Mouse (Mus musculus): ENCODE measurements around the gene Gm21987.
"Not testable (repeated sequence)": the region's sequence is repeated elsewhere in the genome, so short reads cannot be mapped to it uniquely, and the experiment has no call there.

The Gm21987 gene

DNA sequence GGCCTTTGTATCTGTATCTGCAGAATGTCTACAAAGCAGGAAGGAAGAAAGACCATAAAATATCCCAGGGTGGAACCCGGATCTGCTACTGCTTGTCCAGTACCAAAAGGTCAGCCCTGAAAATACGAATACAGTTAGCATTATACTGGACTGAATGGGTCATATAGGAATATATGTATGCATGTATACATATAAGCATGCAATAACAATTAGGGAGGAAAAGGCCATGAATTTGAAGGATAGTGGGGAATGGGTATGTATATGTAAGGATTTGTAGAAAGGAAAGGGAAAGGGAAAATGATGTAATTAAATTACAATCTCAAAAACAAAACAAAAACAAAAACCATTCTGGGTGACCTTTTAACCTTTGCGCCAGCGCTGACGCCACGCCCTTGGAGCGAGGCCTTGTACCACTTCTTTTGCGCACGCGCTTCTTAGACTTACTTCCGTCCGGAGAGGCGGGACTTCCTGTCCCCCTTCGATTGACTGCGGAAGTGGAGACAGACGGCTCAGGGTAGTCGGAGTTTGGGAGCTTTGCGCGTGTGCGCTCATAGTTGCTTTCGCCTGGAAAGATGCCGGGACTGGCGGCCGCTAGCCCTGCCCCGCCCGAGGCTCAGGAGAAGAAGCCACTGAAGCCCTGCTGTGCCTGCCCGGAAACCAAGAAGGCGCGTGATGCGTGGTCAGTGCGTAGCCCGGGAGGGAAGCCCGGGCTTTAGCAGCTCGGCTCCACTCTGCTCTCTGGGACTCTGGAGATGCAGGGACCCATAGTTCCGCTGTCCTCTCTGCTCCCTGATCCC, at the start of gene Gm21987, which contains the start of gene Cox17:
Gm21987 (plus strand) TSS at position 512 of the 797 bp plus-strand sequence.
Cox17 (plus strand) TSS at position 463 of the 797 bp plus-strand sequence.
- peak; percentile 93 for DNase-seq

- no peak for DNase-seq
These were observed 48.4 kb upstream of the Gm21987 start for GRCm38 (mm10) chr16:38298410-38298809.

DNA sequence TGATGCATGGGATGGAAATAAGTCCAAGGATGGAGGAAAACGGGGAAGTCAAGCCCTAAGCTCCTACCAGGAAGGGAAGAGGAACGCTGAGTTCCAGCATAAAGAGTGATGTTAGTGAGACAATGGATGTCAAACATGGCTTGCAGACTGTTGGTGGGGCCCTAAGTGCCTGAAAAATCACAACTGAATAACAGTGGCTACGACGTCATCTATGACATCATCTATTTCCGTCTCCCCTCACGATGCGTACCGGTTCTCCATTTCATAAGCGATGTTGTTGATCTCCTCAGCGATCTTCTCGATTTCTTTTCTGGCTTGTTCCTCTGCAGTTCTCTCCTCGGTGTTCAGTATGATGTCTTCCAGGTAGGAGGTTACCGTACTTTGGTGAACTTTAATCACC, 44.5 kb upstream of the Gm21987 start:
- no peak for DNase-seq

GRCm38 (mm10) chr16:38304460-38305194, 42.2 kb upstream of the Gm21987 start:
- no peak for DNase-seq

- DNase-seq: peak; percentile 38
These were observed 40.1 kb upstream of the Gm21987 start for GRCm38 (mm10) chr16:38306571-38307220.

GRCm38 (mm10) chr16:38307221-38307605, 39.6 kb upstream of the Gm21987 start:
- DNase-seq: no peak

DNA sequence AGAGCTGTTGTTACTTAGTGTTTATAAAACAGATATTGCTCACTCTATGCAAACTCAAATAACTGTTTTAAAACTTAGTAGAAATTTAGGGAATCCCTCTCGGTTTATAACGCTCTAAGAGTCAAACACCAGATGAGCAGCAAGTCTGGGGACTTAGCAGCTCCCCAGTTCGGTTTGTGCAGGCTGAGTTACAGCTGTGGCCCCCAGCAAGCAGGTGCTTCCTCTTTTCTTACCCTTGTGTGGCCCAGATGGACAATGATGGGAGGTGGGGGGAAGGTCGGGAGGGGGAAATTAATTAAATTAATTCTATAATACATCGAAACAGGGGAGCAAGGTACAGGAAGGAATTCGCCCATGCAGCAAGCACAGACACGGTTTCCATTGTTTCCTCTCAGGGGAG, 39.2 kb upstream of the Gm21987 start:
- DNase-seq: no peak

DNA sequence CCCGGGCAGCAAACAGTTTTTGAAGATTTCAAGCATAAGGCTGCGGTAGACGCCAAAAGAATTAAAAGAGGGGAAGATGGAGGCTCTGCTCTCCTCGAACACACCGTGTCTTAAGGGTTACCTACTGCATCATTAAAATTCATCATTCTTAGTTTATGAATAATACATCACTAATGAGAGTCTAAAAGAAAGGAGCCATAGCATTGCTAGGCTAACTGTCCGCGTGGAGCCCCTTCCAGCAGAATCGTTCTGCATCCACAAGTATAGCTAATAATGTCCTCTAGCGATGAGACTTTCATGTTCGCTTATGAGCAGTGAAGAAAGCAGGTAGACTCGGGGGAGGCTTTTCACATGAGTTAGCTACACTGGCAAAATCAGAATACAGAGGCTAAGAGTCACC, 38.6 kb upstream of the Gm21987 start:
- DNase-seq: no peak

GRCm38 (mm10) chr16:38318492-38318891, 28.3 kb upstream of the Gm21987 start:
- DNase-seq: no peak

DNA sequence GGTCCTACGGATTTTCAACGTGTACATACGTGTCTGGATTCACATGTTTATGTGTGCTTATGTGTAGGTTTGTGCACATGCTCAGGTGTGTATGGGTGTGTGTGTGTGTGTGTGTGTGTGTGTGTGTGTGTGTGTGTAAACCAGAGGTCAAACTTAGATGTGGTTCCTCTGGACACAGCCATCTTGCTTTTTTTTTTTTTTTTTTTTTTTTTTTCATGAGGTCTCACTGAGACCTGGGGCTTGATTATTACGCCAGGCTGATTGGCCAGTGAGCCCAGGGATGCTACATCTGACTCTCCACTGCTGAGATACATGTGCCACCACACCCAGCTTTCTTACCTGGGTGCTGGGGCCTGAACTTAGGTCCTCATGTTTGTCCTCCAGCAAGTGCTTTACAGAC, 27.8 kb upstream of the Gm21987 start:
- DNase-seq: no peak

- DNase-seq: peak; percentile 67
These were observed 25.3 kb upstream of the Gm21987 start for GRCm38 (mm10) chr16:38321452-38321935.

DNA sequence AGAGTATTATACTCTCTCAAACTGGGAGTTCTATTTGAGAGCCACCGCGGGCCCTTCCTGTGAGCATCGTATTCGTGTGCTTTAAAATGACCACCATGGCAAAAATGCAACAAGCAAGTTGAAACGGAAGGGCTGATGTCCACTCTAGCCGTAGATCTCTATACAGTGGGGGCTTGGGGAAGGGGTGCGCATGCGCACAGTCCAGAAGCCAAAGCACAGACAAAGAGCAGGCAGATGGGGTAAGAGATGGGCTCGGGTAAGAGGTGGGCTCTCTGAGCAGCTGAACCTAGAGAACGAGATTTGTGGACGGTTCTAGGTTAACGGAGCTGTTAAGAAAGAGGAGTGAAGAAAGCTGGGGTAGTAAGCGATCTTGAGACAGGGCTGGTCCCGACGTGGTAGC, 22.5 kb upstream of the Gm21987 start:
- no peak for DNase-seq

DNA sequence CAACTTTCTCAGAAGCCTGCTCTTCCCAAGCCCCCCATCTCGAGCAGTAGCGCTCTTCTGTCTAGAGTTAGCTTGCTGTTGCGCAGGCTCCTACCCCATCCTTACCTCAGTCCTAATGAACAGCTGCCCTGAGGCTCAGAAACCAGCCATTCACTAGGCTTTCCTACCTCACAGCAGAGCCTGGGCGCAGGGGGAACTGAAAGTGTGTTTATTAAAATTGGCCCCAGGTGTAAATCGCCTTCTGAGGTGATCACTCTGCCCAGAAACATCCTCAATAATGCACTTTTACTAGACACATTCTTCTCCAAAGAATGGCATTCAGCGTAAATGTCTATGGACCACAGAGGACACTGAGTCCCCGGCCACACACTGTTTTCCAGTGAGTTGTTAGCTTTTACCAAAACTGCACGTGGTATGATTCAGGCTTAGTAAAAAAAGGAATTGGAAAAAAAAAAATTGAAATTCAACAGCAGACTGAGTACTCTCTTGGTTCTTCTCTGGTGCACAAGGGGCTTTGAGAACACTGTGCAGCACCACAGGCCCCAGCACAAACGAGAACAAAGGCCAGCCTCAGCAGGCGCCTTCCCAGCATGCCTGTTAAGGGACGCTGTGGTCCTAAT, 20.0 kb upstream of the Gm21987 start:
- DNase-seq: no peak

- DNase-seq: no peak
These were observed 17.5 kb upstream of the Gm21987 start for GRCm38 (mm10) chr16:38329340-38329739.

GRCm38 (mm10) chr16:38334431-38334830, 12.4 kb upstream of the Gm21987 start:
- no peak for DNase-seq

DNA sequence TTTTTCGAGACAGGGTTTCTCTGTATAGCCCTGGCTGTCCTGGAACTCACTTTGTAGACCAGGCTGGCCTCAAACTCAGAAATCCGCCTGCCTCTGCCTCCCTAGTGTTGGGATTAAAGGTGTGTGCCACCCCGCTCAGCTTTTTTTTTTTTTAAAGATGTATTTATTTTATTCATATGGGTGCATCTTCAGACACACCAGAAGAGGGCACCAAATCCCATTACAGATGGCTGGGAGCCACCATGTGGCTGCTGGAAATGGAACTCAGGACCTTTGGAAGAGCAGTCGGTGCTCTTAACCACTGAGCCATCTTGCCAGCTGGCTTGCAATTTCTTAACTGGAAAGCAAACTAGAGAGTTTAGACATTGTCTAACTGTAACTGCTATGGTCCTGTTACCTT, 8.8 kb upstream of the Gm21987 start:
- not testable (repeated sequence) for DNase-seq

DNA sequence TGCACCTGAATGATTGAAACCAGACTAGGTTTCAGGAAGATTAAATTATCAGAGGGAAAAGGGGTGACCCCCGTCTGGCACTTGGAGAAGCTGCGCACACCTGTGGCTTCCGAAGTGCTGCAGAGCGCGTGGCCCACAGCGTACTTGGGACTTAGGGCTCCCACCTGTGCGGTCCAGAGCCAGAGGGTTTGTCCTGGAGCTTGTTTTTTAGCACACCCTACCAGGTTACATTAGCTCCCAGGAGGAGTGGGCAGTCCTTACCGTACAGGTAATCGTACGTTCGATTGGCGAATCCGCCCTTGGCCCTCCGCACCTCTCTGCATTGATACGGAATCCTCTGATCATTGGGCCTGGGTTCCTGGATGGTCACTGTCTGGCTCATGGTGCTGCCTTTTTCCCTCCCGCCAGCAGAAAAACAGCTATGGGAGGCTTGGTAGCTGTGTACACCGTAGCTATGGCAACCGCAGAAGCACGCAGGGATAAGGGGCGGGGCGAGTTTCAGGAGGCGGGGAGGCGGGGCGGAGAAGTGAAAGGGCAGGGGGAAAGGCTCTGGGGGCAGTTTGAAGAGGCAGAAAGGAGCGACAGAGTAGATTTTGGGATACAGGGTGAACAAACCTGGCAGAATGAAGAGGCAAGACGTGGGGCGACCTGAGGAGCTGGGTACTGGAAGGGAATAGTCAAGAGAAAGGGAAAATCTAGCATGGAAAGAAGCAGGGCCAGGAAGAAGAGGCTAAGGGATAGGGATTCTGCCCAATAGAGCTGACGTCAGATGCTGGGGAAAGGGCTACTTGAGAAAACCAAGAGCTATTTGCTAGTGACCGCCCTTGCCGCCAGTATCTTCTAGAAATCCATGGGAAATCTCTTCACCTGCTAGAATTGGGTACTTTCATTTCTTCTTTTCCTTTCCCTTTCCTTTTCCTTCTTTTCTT, 5.2 kb upstream of the Gm21987 start, which contains the start of gene Maats1:
Maats1 (minus strand) TSS at position 748 of the 929 bp plus-strand sequence.
- peak; percentile 65 for DNase-seq

DNA sequence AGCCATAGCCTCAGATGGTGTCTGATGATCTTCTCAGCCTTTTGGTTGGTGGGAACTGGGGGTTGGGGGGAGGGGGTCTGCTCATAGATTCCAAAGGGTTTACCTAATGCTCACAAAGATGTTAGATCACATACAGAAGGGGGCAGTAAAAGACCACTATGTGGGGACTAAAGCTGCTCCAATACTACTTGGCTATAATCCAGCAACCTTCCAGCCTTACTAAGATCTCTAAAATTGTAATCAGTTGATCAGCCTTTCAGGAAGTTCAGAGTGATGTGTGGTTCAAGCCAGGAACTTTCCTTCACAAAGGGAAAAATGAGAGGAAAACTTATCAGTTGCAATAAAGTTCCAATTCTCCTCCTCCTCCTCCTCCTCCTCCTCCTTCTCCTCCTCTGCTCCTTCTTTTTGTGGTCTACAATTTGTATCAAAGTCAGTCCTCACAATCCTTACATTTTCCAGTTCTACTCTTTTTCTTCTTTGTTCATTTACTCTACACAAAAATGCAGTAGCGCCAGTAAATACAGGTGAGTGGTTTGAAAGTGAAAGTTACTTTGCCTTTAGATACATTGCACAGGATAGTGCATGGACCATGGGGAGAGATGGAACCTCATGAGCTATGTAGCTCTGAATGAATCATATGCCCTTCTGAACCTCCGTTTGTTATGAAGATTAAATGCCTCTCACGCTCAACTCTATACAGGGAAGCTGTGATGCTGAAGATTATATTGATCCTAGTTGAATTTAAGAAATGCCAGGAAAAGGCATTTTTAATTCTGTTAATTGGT, 1.7 kb upstream of the Gm21987 start:
- peak; percentile 25 for DNase-seq

DNA sequence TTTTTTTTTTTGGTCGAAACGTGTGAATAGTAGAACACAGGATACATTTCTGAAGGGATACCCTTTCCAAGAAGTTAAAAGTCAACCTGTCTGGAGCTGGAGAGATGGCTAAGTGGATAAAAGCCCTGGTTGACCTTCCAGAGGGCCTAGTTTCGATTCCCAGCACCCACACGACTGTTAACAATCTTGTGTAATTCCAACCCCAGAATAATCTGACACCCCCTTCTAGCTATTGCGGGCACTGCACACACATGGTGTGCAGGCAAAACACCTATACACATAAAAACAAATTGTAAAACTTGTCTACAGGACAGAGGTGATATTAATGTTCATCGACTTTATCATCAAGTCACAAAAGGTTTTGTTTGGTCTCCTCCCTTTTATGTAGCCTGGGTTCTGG, 748 bp downstream of the Gm21987 start:
- DNase-seq: no peak

GRCm38 (mm10) chr16:38348217-38348761, 1.4 kb downstream of the Gm21987 start:
- DNase-seq: no peak

DNA sequence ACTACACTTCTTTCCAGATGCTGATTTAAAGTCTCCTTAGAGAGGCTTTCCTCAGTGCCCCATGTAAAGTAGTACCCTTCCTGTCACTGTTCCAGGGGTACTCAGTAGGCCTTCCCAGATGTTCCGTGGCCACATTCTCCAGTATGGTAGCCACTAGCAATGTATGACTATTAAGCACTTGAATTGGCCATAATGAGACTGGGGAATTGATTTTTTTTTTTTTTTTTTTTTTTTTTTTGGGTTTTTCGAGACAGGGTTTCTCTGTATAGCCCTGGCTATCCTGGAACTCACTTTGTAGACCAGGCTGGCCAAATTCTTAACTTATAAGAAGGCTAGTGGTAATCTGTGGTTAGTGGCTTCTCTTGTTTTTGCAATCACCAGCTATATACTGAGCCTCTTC, 3.0 kb downstream of the Gm21987 start:
- DNase-seq: no peak

Data from thymus, postnatal 14 days (tissue).